Mouse (Mus musculus): ENCODE measurements around the gene Serpinb9.
"Not testable (repeated sequence)": the region's sequence is repeated elsewhere in the genome, so short reads cannot be mapped to it uniquely, and the experiment has no call there.

Gene Serpinb9

DNA sequence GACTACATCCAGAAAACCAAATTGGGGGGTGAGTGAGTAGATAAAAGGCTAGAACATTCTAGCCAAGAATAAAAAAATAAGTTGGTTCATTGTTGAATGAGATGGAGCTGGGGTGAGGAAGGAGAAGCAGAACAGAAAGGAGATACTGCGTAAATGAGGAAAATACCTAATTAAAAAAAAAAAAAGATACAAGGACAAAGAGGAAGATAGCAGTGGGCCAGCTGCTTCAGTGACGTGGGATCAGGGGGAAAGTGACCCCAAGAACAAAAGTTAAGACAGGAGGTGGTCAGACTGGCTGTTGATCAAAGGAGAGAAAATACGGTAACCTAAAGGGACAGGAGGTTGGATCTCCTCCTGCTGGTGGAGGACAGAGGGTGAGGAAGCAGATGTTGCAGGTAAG is at the start of gene Serpinb9:
Serpinb9 (plus strand) TSS at position 301 of the 400 bp plus-strand sequence.
- no peak for DNase-seq (ENCODE audit: low read depth, low spot score)

DNA sequence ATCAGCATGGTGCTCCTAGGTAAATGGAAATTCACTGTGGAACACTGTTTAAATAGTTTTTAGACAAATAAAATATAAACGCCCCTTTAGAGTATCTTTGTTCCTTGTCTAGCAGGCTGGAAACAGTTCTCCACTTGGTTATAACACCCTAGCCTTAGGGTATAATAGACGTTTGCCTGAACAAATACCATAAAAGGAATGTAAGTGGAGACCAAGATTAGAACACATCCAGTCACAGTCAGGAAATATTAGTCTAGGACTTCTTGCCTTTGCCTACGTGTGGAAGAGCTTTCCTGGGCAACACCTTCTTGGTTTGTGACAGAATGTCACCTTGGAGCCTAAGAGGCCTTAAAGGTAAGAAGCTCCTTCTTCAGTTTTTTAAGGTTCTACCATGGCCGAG is 46.5 kb upstream of the Serpinb9 start:
- no peak for DNase-seq (ENCODE audit: low read depth, low spot score)

DNA sequence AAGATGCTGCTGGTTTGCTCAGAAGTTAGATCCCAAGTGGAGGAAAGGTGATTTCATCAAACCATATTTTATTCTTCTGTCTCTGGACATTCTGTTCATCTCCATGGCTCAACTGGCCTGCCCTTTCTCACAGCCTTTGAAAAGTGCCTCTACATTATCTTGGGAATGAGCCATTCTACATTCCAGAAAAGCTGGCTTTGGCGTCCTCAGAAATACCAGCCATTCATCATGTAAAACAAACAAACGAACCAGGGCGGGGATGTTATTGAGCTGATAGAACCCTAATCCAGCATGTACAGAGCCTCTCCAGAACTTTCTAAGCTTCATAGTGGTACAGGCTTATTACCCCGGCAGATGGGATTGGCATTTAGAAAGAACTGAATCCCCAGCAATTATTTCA is 45.1 kb upstream of the Serpinb9 start:
- DNase-seq (ENCODE audit: low read depth, low spot score), result no peak

DNA sequence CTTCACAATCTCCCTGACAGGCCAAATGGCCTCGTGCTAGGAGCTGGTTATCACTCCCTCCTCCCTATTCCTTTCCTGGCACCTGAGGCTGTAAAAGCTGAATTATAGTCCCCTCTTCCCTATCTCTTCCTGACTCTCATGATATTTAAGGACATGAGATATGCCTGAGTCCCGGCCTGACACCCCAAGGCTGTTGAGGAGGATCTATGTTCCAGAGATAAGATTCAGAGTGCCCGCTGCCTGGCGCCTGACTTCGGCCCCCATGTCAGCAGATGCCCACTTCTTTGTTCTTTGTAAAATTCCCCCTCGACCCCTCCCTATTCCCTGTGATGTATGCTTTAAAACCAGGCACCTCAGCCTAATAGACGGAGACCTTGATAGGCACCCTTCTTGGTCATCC is 44.5 kb upstream of the Serpinb9 start:
- not testable (repeated sequence) for DNase-seq (ENCODE audit: low read depth, low spot score)

DNA sequence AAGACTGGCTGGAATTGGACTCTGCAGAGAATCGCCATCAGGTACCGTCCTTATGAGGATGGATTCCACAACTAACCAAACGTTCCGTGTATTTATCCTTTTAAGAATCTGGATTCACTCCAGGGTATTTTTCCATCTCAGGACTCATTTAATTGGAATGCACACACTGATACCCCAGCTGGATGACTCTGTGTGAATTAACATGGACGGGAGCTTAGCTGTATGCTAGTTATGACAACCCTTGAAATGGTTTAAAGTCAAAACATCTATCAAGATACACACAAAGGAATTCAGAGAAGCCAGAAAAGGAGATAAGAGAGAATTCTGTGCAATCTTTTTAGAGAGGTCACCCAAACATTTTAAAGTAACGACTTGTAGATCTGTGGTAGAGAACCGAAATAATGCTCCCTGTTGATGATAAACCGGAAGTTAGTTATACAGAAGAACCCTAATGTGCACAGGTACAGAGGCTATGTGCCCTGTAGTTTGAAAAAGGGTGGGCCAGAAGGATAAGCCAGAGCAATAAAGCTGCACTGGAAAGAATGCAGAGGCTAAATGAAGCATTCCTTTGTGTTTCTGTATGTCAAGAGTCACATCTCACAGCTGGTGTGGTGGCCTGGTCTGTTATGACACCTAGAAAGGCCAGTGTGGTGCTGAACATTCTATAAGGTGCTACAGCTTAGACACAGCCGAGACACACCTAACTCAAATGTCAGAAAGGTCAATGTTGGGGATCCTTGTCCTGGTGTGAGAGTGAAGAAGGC is 38.9 kb upstream of the Serpinb9 start:
- peak; percentile 79 for DNase-seq (ENCODE audit: low read depth, low spot score)

DNA sequence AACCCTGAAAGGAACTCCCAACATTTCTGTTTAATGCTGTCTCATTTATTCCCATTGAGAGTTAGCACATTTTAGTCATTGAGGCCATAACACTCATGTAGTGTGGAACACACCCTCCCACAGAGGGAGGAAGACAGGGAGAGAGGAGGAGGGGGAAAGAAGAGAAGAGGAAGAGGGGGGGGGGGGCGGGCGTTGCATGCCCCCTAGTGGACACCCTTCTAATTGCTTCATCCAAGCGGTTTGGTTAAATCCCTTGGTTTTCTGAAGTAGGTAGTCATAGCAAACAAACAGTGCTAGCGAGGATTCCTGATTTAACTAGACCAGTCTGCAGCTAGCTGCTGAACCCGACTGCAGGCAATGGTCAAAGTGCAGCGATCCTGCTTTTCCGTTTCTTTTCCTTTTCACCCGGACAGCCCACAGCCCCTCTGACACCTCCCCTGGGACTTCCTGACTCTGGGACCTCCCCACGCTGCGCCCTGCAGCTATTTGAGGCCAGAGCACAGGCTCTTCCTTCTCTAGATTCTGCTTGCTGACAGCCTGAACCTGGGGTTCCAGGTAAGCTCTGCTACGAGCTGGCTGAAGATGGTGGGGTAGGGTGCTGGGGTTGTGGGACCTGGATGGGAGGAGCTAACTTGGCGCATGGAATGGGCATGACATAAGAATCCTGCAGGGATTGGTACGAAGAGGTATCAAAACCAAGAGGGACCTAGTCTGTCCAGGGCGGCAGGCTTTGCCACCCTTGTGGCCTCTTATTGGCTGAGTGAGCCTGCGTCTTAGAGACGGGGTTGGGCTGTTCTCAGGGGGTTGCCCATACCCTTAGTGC is 37.9 kb upstream of the Serpinb9 start, which contains the start of gene Serpinb6b:
Serpinb6b (plus strand) TSS at position 221 of the 823 bp plus-strand sequence.
- DNase-seq (ENCODE audit: low read depth, low spot score), result peak; percentile 56

DNA sequence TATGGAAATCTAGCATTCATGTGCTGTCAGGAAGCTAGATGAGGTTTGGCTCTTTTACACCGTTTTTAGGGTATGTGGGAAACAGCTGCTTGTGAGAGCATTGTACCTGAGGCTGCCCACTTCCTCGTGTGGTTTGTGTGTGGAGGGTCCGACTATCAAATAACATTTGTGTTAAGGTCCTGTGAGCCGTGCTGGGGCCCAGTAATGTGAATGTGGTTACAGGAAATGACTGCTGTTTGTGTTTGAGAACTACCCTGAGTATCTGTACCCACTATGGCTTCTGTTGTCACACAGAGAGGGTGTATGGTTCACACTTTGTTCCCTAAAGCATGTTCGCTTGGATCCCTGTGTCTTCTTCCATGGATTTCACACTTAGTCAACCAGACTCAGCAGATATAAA is 36.9 kb upstream of the Serpinb9 start:
- no peak for DNase-seq (ENCODE audit: low read depth, low spot score)

DNA sequence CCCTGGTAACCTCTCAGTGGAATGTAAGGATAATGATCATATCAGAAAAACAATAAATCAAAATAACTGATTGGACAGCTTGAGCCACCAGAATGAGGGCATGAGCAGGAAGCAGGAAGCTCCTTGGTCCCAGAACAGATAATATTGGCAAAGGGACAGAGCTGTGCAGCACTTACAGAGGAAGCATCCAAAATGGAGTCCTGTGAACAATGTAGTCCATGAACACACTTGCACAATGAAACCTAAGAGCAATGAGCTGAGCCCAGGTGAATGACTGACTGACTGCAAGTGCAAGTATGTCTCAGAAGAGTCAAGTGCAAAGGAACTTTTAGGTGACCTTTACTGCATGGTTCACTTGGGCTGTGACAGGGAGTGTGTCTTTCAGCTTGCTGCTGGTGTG is 35.8 kb upstream of the Serpinb9 start:
- no peak for DNase-seq (ENCODE audit: low read depth, low spot score)

DNA sequence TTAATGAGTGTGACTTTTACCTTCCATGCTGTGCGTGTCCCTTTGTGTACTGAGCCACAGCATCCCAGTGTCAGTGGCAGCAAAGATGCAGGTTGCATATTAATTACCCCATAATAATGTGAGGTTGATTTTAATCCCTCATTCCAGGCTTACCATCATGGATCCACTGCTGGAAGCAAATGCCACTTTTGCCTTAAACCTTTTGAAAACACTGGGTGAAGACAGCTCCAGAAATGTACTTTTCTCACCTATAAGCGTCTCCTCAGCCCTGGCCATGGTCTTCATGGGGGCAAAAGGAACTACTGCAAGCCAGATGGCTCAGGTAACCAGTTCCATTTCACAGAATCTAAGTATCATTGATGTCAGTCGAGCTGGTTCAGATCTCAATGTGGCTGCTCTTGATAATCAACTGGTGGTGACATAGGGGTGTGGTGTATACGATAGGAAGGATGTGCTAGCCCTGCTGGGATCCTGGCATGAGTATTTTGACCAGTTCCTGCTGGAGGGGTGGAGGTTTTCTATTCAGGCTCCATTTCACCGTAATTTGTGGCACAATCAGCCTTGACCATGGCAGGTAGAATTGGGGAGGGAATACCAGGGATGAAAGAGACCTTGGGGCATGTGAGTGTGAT is 34.6 kb upstream of the Serpinb9 start:
- no peak for DNase-seq (ENCODE audit: low read depth, low spot score)

DNA sequence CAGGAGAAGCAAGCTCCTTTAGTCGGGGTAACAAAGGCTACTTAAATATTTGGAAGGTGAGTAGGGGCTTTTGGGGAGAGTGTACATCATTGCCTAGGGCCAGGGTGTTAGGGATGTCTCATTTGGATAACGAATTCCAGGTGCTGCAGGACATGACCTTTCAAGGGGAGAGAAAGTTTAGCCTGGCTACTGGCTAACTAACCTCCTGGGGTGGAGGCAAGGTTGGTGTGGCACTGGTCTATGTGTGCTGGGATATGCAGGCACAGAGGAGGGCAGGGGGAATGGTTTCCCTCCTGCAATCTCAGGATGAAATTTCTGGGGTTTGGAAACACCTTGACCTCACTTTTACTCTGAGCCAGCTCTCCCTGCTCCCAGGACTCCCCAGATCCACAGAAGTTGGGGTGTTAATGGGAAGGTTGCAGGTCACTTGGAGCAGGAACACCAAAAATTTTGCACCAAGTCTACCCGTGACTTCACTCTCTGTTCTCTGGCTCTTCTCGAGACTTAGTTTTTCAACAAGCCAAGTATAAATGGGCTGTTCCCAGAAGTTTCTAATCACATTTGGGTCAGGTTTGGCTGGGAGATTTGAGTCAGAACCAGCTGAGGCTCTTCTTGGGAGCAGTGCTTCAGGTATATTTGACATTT is 33.9 kb upstream of the Serpinb9 start:
- DNase-seq (ENCODE audit: low read depth, low spot score), result no peak

DNA sequence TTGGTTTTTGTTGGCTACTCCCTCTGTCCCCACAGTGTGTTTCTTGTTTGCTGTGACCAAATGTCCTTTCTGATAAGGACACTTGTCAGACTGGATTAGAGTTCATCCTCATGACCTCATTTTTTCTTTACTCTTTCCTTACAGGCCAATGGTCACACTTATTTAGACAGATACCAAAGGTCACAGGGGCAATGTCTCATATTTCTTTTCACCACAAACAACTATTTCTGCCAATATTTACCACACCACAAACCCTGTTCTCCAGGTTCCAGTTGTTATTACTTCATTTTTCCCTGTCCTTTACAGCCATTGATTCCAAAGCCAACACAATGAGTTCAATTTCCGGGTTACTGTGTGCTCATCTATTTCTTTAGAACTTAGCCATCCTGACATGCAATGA is 33.4 kb upstream of the Serpinb9 start:
- DNase-seq (ENCODE audit: low read depth, low spot score), result peak; percentile 37

DNA sequence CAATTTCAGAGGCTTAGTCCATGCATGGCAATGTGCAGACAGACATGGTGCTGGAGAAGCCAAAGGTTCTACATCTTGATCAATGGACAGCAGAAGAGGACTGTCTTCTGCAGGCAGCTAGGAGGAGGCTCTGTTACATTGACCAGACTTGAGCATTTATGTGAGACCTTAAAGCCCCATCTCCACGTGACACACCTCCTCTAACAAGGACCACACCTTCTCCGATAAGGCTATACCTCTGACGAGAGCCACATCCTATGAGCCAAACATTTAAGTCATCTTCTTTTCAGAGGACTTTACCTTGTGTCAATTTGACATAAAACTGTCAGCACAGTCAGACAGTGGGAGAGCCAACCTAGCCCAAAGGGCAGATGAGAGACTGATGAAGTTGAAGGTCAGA is 32.3 kb upstream of the Serpinb9 start:
- no peak for DNase-seq (ENCODE audit: low read depth, low spot score)

DNA sequence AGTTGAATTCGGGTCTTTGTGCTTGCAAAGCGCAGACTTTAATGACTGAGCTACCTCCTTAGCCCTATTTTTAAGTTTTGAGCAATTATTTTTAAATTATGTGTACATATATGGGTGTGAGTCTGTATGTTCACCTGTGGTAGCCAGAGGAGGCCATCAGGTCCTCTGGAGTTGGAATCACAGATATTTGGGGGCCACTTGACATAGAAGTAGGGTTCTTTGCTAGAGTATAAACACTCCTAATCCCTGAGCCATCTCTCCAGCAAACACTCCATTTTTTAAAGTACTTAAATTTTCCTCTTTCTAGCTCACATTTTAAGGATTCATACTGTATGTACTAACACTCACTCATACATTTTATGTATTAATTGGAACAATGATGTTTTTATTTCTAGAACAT is 28.8 kb upstream of the Serpinb9 start:
- no peak for DNase-seq (ENCODE audit: low read depth, low spot score)

DNA sequence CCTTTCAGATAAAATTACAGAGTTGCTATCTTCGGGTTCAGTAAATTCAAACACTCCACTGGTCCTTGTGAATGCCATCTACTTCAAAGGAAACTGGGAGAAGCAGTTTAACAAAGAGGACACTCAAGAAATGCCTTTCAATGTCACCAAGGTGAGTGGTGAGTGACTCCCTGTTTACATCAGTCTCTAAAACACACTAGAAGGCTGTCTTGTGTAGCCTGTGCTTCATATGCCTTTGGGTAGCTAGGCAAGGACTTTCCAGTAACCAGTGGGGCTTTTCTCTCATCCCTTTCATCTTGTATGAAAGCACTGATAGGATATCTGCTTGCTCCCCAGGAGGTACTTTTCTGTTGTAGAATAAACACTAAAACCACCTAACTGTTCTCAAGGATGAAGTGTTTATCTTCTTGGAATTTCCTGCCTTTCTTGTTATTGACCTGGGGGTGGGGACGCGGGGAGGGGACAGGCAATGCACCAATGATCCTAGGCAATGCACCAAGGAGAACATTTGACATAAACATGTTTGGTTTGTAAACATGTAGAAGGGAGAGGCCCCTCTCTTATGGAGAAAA is 28.1 kb upstream of the Serpinb9 start:
- no peak for DNase-seq (ENCODE audit: low read depth, low spot score)

DNA sequence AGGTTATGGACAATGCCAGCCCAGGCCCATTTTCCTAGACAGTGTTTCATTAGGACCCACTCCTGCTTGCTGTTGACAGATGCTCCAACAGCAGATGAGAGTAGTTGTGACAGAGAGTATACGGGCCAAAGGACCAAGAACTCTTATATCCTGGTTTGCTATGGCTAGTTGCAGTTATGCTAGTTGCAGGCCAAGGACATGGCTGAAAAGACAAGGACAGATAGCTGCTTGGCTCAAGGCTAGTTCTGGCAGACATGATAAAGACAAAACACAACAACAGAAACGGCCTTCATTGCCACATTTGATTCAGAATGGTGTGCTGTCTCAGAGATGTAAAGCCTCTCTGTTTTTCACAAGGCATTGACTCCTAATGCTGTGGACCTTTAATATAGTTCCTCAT is 27.3 kb upstream of the Serpinb9 start:
- DNase-seq (ENCODE audit: low read depth, low spot score), result no peak

DNA sequence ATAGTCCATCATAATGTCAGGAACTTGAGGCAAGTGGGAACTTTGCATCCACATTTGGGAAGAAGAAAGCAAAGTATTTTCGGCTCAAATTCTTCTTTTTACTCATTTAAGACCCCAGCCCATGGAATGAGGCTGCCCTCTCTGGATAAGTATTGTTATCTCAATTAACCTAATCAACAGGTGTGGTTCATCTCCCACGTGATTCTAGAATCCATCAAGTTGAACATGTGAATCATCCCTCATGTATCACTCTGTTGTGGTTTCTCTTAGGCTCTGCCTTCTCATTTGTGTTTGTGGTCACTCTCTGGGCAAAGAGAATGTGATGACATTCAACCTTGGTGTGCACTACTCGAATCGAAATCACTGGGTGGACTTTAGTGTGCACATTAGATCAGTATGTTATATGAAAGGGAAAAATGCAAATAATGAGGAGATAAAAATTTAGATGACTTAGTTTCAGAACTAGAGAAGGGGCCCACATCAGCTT is 20.5 kb upstream of the Serpinb9 start:
- no peak for DNase-seq (ENCODE audit: low read depth, low spot score)

DNA sequence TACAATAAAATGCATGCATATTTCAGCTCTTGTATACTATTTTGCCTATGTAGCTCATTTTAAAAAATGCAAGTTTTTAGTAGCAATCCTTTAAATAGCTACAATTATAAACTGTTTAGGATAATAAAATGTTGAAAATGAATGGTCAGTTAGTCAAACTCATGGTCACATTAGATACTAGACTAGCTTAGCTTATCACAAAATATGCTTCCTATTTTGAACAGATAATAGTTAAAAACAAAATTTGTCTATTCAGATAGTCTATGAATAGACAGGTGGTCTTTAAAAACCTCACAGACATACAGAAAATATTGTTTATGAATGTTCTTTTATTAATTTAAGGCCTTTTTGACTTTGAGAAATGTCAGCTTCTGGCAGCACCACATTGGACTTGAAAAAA is 16.8 kb upstream of the Serpinb9 start:
- DNase-seq (ENCODE audit: low read depth, low spot score), result no peak

DNA sequence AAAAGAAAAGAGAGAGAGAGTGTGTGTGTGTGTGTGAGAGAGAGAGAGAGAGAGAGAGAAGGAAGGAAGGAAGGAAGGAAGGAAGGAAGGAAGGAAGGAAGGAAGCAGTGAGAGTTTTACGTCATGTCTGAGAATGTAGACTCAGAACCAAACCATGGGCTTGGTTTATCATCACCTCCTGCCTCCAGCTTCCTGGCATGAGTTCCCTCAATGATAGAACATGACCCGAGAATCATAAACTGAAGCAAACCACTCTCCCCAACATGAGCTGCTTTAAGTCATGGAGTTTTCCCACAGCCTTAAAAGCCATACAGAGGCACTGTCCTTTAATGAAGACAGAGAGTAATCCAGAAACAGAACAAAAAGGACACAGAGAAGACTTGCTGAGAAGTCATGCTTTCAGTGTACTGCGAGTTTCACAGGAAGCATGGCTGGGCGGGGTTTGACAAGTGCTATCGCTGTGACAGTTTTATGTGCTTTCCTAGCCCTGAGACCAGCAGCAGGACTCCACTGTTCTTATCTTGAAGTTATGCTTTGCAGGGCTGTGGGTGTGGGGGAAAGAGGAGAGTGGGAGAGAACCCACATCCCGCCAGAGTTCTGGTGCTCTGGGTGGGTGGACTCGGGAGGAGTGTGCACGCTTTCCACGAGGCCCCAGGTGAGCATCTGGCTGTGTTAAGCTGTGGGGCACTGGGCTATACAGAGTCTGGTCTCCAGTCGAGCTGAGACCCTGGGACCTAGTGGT is 9.7 kb upstream of the Serpinb9 start:
- DNase-seq (ENCODE audit: low read depth, low spot score), result no peak

DNA sequence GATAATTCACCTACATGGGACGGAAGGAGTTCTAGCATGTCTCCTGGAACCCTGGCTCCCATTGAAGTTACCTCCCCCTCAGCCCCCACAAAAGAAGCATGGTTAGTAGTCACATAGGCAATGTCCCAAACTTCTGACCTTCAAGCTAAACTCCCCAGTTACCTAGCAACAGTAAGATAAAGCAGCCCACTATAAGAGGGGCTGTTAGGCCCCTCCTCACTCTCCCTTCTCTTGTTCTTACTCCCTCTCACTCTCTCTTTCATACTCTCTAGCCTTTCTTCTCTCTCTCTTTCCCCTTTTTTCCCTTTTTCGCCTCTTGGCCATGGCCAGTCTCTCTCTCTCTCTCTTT is 9.2 kb upstream of the Serpinb9 start:
- no peak for DNase-seq (ENCODE audit: low read depth, low spot score)

DNA sequence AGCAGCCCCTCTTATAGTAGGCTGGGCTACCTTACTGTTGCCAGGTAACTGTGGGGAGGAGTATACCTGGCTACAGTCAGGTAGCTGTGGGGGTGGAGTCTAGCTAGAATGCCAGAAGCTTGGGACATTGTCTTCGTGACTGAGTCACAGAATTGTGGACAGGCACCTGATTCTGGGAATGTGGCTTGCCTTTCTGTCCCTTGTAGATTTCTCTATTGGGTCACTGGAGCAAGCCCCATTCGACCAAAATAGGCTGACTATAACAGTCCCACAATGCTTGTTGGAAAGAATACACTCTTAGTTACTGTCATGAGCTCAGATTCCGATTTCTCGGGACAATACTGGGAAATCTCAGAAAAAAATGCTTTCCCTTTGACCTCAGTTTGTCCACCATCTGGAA is 8.0 kb upstream of the Serpinb9 start:
- DNase-seq (ENCODE audit: low read depth, low spot score), result no peak

DNA sequence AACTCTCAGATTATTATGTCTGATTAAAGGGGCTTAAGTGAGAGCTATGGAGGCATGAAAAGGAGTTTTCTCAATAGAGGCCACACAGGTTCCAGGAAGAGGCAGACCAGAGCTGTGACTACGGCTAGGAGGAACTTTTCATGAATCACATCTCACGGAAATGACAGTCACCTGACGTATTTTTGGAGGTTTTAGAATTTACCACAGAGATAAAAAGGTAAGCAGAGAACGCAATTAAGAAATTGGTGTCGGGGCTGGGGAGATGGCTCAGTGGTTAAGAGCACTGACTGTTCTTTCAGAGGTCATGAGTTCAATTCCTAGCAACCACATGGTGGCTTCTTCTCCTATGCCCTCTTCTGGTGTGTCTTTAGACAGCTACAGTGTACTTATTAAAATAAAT is 1.7 kb upstream of the Serpinb9 start:
- no peak for DNase-seq (ENCODE audit: low read depth, low spot score)

Measured in 3T3-L1 (cell line).